Mouse (Mus musculus): ENCODE results near the gene Minos1.

Gene Minos1

DNA sequence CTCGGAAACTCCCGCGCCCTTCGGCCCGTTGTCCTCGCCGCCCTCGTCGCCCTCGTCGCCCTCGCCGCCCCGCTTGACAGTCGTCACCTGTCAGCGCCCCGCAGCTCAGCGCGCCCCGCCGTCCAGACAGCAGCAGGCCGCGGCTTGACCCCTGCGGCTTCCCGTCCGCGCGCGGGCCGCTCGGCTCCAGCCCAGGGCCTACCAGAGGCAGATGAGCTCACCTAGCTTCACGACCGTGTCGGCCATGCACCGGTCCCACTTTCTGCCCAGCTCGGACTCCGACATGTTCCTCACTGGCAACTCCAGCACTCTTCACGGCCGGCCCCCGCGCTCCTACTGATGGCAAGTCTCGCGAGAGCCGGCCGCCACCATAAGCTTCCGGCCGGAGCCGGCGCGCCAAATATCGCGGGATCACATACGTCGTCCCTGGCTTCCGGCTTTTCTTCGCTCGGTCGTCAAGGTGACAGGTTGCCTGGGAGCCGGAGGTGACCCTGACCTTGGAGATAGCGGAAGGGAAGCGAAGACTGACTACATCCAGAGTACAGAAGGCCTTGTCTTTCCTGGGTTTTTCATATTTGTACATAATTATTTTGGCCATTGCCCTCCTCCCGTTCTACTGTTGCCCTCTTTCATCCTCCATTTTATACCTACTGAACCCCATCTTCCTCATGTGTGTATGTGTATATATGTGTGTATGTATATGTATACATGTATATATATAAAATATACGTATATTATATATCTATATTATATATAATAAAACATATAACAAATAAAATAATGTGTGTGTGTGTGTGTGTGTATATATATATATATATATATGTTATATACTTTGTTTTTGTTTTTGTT, at the start of gene Minos1:
Gene Minos1 (minus strand): TSS at position 413 of the 849 bp plus-strand sequence.
- in situ Hi-C loops (cut with MboI, MseI), result no loop called here

DNA sequence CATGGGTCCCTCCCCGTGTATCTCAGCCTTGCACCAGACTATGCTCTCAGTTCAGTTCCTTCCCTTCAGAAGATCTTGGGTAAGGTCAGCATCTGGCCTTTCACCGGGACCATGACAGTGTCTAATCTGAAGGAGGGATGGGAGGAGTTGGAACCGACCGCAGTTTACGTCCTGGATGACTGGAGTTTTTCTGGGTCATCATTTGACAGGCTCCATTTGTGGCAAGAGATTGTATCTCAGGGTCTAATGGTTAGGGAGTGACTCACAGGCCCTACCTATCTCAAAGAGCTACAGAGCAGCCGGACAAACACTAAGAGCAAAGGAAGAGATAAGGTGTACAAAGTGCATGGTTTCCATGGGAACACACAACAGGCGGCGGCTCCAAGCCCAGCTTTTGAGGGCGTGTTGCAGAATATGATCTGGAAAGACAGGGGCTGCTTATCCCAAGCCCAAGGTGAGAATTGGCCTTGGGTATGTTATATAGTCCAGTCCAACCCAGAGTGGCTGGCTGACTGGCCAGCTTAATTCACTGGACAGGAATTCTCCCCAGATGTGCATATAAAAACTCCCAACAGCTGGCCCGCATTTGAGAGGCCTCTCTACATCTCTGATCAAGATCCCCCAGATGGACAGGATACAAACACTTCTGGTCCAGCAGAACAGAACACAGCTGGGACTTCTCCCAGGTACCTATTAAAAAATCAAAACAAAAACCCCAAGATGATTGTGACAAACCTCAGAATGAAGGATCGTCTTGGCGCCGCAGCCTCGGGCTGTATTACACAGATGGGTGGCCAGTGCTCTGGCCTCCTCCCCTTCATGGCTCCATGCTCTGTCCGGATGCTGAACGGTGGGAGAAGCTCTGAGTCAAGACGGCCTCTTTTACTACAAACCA, 49.1 kb upstream of the Minos1 start:
- in situ Hi-C loops (cut with MboI, MseI), result no loop called here

DNA sequence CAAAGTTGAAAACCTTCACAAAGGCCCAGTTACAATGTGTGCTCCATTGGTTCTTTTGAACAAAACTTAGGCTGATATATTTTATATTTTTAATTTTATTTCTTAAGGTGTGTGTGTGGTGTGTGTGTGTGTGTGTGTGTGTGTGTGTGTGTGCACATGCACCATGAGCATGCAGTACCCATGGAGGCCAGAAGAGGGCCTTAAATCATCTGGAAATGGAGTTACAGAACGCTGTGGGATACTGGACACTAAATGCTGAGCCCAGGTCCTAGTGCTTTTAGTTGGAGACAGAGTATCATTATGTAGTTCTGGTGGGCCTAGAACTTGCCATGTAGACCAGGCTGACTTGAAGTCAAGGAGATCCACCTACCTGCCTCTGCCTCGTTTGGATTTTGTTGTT, 48.3 kb upstream of the Minos1 start:
- in situ Hi-C loops (cut with MboI, MseI), result no loop called here

DNA sequence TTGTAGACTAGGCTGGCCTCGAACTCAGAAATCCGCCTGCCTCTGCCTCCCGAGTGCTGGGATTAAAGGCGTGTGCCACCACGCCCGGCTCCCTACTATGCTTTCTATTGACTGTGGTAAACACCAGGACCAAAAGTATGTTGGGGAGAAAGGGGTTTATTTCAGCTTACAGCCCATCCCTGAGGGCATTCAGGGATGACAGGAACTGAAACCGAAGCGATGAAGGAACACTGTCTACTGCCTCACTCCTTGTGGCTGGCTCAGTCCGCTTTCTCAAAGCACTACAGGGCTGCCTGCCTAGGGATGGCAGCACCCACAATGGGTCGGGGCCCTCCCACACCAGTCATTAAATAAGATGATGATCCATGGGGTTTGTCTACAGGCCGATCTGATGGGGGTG, 47.5 kb upstream of the Minos1 start:
- in situ Hi-C loops (cut with MboI, MseI), result no loop called here

DNA sequence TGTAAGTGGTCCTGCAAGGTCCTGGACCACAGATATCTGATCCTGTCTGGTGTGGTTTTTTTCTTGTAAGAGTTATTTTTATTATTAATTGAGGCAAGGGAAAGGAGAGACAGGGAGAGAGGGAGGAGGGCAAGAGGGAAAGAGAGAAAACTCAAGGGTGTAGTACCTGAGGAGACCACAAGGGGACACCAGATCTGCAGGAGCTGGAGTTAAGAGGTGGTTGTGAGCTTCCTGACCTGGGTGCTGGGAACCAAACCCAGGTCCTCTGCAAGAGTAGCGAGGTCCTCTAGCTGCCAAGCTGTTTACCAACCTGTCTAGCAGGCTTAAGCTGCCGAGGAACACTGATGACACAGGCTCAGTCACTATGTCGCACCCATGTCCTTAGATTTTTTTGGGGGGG, 47.0 kb upstream of the Minos1 start:
- in situ Hi-C loops (cut with MboI, MseI), result no loop called here

- in situ Hi-C loops (cut with MboI, MseI), result no loop called here
Observed at GRCm38 (mm10) chr4:139176023-139176422, 45.1 kb upstream of the Minos1 start.

DNA sequence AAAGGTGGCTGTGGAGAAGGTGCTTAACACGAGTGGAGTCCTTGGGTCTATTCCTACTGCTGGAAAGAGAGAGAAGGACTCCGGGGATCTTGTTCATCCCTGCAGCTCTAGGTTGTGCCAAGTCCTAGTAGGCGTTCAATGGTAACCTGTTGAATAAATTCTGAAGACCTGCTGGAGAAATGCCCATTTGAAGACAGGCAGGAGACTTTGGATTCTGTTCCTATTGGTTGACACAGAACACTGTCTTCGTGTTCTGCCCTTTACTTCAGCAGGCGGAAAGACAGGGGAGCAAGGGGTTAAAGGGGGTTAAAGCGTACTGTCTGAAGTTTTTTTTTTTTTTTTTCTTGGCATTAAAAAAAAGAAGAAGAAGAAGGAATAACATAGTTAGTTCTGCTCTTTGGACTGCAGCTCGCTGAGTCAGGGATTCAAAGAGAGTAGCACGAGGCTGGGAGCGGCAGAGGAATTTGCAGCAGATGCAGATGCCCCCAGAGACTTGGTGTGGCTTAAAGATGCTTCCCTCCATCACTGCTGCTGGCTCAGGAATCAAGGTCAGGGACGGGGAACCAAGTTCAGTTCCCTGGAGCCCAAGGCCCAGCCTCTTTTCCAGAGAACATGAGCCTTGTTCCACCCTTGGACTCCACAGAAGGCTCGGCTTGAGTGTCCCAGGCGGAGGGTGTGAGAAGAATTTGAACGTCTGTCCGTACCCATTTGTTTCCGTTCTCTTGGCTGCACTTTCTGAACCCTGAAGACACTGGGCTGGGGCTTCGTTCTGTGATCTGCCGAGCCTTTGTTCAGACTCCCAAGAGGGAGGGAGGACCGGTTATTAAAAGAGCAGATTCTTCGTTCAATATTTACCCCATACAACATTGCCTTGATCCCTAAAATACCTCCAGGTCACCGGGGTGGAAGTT, 44.4 kb upstream of the Minos1 start:
- in situ Hi-C loops (cut with MboI, MseI), result no loop called here

GRCm38 (mm10) chr4:139169748-139170279, 38.9 kb upstream of the Minos1 start:
- in situ Hi-C loops (cut with MboI, MseI), result loop anchor here in 1 of 2 experiments (25.0 kb wide), 1 partner anchor 942 kb away; no protein-coding TSS in a partner anchor

DNA sequence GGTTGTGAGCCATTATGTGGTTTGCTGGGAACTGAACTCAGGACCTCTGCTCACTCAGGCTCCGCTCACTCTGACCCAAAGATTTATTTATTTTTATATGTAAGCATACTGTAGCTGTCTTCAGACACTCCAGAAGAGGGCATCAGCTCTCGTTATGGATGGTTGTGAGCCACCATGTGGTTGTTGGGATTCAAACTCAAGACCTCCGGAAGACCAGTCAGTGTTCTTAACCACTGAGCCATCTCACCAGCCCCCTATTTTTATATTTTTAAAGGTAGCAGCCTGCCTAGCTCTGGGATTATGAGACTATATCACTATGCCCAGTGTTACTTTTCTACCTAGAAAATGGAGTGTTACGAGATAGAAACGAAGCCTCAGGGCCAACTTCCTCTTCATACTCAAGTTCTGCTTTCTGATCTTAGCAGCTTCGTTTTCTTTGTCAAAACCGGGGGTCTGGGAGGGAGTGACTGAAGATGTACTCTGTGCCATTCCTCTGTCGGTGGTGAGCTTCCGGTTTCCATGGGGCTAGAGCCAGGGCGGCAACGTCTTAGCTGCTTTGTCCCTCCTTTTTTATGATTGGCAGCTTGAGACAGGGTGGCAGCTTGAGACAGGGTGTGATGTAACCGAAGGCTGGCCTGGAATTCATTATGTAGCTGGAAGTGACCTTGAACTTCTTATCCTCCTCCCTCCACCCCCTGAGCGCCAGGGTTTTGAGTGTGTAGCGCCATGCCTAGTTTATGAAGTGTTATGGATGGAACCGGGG, 38.3 kb upstream of the Minos1 start:
- in situ Hi-C loops (cut with MboI, MseI), result loop anchor here in 1 of 2 experiments (25.0 kb wide), 1 partner anchor 943 kb away; no protein-coding TSS in a partner anchor

DNA sequence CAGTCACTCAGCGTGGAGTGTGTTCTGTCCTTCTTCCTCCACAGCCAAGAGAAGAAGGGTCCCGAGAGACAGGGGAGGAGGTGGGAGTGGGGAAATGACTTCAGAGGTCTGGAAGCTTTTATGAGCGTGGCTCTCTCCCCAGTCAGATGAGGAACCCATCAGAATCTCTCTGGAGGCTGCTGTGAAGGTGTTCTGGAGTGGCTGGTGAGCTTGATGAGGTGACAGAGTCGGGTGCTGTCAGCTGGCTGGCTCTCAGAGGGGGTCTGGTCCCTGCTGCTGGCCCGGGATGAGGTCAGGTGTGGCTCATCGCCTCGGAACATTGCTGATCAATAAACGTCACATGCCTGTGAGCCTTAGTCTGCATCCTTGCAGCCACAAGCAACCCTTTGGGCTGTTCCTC, 36.2 kb upstream of the Minos1 start:
- in situ Hi-C loops (cut with MboI, MseI), result loop anchor here in 1 of 2 experiments (25.0 kb wide), 1 partner anchor 945 kb away; no protein-coding TSS in a partner anchor

- in situ Hi-C loops (cut with MboI, MseI), result loop anchor here in 1 of 2 experiments (25.0 kb wide), 1 partner anchor 946 kb away; no protein-coding TSS in a partner anchor
Observed at GRCm38 (mm10) chr4:139166244-139166643, 35.3 kb upstream of the Minos1 start.

DNA sequence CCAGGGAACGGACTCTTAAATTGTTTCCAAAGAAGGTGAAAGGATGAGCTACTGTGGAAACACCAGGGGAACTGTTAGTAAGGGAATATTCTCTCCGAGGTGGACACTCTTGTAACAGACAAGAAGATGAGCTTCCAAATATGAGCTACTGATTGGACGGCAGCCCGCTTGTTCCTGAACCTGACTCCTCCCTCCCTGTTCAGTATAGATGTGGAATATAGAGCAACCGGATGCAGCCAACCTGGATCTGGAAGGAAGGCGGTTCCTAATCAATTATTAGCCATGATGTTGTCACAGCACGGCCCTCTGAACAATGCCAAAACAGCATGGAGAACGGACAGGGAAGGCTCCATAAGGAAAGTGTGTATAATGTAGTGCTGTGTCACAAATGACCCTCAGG, 34.3 kb upstream of the Minos1 start:
- in situ Hi-C loops (cut with MboI, MseI), result loop anchor here in 1 of 2 experiments (25.0 kb wide), 1 partner anchor 947 kb away; no protein-coding TSS in a partner anchor

GRCm38 (mm10) chr4:139164082-139164481, 33.2 kb upstream of the Minos1 start:
- in situ Hi-C loops (cut with MboI, MseI), result loop anchor here in 1 of 2 experiments (25.0 kb wide), 1 partner anchor 948 kb away; no protein-coding TSS in a partner anchor

- in situ Hi-C loops (cut with MboI, MseI), result loop anchor here in 1 of 2 experiments (25.0 kb wide), 1 partner anchor 951 kb away; no protein-coding TSS in a partner anchor
Observed at GRCm38 (mm10) chr4:139161076-139161475, 30.2 kb upstream of the Minos1 start.

DNA sequence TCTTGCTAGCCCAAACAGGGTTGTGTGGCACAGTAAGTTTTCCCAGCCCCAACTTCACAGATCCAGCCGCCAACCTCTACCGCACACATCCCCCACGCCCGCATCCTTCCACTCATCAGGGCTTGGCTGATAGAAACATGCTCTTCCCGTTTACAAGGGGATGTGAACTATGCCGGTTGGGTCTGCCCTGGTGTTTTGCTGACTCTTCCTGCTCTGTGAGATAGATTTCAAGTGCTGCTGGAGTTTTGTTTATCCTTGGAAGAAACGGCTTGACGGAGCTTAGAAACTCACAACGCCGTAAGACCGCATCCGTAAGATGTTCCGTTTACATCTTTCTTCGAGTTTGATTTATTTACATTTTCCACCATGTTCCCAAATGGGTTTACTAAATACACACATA, 27.4 kb upstream of the Minos1 start:
- in situ Hi-C loops (cut with MboI, MseI), result loop anchor here in 1 of 2 experiments (25.0 kb wide), 1 partner anchor 954 kb away; no protein-coding TSS in a partner anchor

DNA sequence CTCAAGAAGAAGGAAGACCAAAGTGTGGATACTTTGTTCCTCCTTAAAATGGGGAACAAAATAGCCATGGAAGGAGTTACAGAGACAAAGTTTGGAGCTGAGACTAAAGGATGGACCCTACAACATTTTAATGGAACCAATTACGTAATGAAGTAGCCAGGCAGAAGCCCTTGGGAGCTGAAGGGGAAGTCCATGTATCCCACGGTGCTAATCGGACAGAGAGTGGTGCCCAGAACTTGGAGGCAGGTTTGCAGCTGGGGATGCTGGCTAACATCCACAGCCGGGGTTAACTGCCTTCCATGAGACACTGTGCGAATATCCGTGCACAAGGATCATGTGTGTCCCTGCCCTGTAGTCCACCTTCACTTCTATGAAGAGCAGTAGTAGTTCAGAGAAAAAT, 25.6 kb upstream of the Minos1 start:
- in situ Hi-C loops (cut with MboI, MseI), result loop anchor here in 1 of 2 experiments (25.0 kb wide), 1 partner anchor 956 kb away; no protein-coding TSS in a partner anchor

- in situ Hi-C loops (cut with MboI, MseI), result loop anchor here in 1 of 2 experiments (25.0 kb wide), 1 partner anchor 958 kb away; no protein-coding TSS in a partner anchor
Observed at GRCm38 (mm10) chr4:139154576-139155307, 23.8 kb upstream of the Minos1 start.

GRCm38 (mm10) chr4:139151370-139151769, 20.5 kb upstream of the Minos1 start:
- in situ Hi-C loops (cut with MboI, MseI), result loop anchor here in 1 of 2 experiments (25.0 kb wide), 1 partner anchor 961 kb away; no protein-coding TSS in a partner anchor

GRCm38 (mm10) chr4:139146760-139147159, 15.8 kb upstream of the Minos1 start:
- in situ Hi-C loops (cut with MboI, MseI), result no loop called here

Measured in T-helper 17 cell (primary cell).